Mouse (Mus musculus) layer of hippocampus, adult 8-10 months (tissue): Measurements from ENCODE around the gene Utp14a. TPM values are rescaled to one million over a fixed set of nuclear protein-coding genes. Genes with fewer than 3 reads are reported as not detected.

Source experiments
- DNase-seq, 2 experiments: peaks; one replicate each; pipeline ENCODE4 v3.0.0; 2022; ENCODE audit warnings: low spot score in 2 of 2
- total RNA-seq, 4 experiments: library from RNA; stranded (reverse); gene quantifications; 2 replicates each; pipeline ENCODE4 v1.2.4; 2022

The Utp14a gene
- total RNA-seq, 4 experiments from 2014 or later, result 16.5 to 22.3 (median 19.2) TPM

DNA sequence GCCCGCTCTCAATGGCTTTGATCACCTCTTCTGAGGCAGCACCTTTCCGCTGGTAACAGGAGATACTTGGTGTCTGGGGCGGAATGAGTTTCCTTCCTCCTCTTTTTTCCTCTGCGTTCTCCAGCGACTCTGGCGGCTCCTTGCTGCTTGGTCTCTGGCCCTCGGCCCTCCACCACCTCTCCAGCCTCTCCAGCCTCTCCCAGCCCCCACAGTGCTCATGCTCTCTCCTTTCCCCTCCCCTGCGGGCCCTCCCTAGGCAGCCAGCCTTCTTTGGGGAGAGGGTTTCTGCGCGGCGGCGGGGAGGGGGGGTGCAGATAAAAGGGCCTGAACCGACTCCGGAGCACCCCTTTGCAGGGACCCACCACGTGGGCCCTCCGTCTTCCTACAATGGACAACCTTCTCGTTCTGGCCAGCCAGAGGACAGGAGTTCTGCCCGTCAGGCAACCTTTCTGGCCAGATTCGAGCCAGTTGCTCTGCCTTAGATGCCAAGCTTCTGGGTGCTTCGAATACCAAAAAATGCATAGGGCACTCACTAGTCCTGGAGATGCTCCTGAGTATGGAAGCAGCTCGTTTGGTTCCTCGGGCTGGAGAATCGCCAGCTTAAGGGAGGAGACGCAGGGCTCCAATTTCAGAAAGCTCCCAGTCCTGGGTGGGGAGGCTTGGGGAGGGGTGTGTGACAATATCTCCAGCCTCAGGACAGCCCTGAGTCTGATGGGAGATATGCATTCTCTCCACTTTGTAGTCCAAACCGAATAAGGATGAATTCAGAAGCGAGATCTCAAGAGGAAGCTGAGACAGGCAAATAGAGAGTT is 54.2 kb downstream of the Utp14a start:
- no peak for DNase-seq

- DNase-seq, result no peak
These were observed 55.1 kb downstream of the Utp14a start for GRCm38 (mm10) chrX:48311727-48312126.

- DNase-seq, result peak; percentile 15 to 28
These were observed 57.9 kb downstream of the Utp14a start for GRCm38 (mm10) chrX:48314530-48315079.

DNA sequence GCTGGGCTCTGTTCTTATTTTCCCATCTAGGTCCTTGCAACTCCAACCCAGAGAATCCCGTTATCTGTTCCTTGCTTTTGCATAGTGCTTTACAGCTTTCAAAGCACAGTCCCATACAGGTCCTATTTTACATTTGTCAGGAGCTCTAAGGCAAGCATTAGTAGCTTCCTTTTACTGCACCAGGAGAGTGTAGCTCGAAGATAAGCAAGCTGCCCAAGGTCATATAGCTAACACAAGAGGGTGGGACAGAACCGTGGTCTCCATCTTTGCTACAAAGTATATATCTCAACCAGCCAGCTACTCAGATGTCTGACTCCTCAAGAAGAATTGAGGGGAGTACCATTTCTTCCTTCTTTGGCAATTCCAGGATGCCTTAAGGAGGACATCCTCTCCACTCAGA is 60.8 kb downstream of the Utp14a start:
- DNase-seq, result no peak

DNA sequence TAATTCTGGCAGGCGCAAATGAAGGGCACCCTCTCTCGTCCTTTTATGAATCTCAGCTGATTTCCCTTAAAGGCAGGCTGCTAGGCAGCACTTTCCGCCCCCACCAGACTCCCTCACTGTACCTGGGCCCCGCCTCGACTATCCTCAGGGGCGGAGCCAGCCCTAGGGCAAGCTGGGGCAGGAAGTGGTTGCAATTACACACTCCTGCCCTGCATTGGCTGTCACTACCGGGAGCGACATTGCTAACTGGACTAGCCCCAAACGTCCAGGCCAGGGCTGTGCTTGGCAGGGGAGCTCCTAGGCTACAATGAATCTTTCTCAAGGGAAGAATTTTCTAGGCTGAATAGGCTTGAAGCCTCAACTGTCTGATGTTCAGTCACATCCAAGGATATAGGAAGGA is 61.5 kb downstream of the Utp14a start:
- no peak for DNase-seq

Other genes with a start within 250 kb of the Utp14a start
- 10 to 100 TPM in 3 of 4 experiments, 1 to 10 TPM in 1; 10.0 to 22.7 (median 13.7) TPM for gene Apln, start 222.0 kb upstream of the Utp14a start, total RNA-seq
- gene Xpnpep2, start 148.1 kb upstream of the Utp14a start, total RNA-seq, result under 1 TPM in 3 of 4 experiments, not detected in 1; 0.12 to 0.30 (median 0.23) TPM
- gene Sash3, start 110.4 kb upstream of the Utp14a start, total RNA-seq, result 1 to 10 TPM; 1.4 to 4.4 (median 2.6) TPM
- gene Zdhhc9, start 48.0 kb upstream of the Utp14a start, total RNA-seq, result 10 to 100 TPM; 41.6 to 44.5 (median 42.2) TPM
- 10 to 100 TPM; 16.2 to 20.8 (median 19.0) TPM for gene Bcorl1, start 84.5 kb downstream of the Utp14a start, total RNA-seq
- 1 to 10 TPM; 1.0 to 3.1 (median 1.9) TPM for gene Elf4, start 206.3 kb downstream of the Utp14a start, total RNA-seq